Mouse (Mus musculus): Measurements from ENCODE around the gene Tor1aip2. TPM values are rescaled to one million over a fixed set of nuclear protein-coding genes. Genes with fewer than 3 reads are reported as not detected.
"Not testable (repeated sequence)": the region's sequence is repeated elsewhere in the genome, so short reads cannot be mapped to it uniquely, and the experiment has no call there.

Gene Tor1aip2
- polyA plus RNA-seq, 1 experiment: not detected

- WGBS: under 1% methylated on average over 59 of the region's 59 CpGs
- TF ChIP-seq CTCF (IDR thresholded peaks at IDR 0.05; ENCODE audit: insufficient read depth, low read depth, low read length): peak; percentile 47; the same call in 1 of the 2 replicates
- peak; percentile 25; the same call in 1 of the 2 replicates for TF ChIP-seq POLR2A (IDR thresholded peaks at IDR 0.05; ENCODE audit: insufficient read depth, low read depth, low read length)
- H3K4me3 ChIP-seq (ENCODE audit: insufficient read depth, low read depth, low read length): peak within 1 kb of the TSS; percentile 100
- no peaks in the 10 kb centered on the region; the same call in 1 of the 2 replicates for H3K4me1 ChIP-seq (ENCODE audit: control insufficient read depth, insufficient read depth, low read length)
- peak within 1 kb of the TSS; percentile 99 for H3K27ac ChIP-seq (ENCODE audit: insufficient read depth, low read depth, low read length)
These were observed 931 bp downstream of the Tor1aip2 start, which contains the start of gene Tor1aip1 for GRCm38 (mm10) chr1:156035930-156036737. Gene Tor1aip1, minus strand, starts transcription at chr1:156036480.

DNA sequence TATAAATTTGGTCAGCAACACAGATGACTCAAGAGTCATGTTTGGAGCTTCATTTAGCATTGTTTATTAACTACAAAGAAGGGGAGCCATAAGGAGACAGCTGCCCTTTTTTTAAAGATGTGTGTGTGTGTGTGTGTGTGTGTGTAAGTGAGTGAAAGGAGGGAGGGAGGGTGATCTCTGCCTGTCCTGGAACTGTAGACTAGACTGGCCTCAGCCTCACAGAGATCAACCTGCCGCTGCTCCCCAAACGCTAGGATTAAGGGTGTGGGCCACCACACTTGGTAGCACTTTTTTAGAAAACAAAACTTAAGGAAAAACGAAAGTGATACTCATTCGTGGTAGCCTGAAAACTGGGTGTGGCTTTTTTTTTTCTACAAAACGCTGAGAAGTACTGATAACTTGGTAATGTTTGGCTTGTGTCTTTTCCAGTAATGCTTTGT lies 2.0 kb downstream of the Tor1aip2 start:
- no peak for TF ChIP-seq CTCF (IDR thresholded peaks at IDR 0.05; ENCODE audit: insufficient read depth, low read depth, low read length)
- no peak for TF ChIP-seq POLR2A (IDR thresholded peaks at IDR 0.05; ENCODE audit: insufficient read depth, low read depth, low read length)
- Histone ChIP-seq H3K27ac (ENCODE audit: insufficient read depth, low read depth, low read length) (no peak overlapping the region), H3K4me3 (ENCODE audit: insufficient read depth, low read depth, low read length) (no peak overlapping the region), H3K4me1 (ENCODE audit: control insufficient read depth, insufficient read depth, low read length) (peaks cover 2% of the 10 kb centered on the region)
- WGBS: 43% methylated on average over 5 of the region's 5 CpGs

GRCm38 (mm10) chr1:156039989-156040388 lies 4.8 kb downstream of the Tor1aip2 start:
- not testable (repeated sequence) for H3K4me3 ChIP-seq (ENCODE audit: insufficient read depth, low read depth, low read length); H3K27ac ChIP-seq (ENCODE audit: insufficient read depth, low read depth, low read length); H3K4me1 ChIP-seq (ENCODE audit: control insufficient read depth, insufficient read depth, low read length)
- 75% methylated on average over 7 of the region's 7 CpGs for WGBS

DNA sequence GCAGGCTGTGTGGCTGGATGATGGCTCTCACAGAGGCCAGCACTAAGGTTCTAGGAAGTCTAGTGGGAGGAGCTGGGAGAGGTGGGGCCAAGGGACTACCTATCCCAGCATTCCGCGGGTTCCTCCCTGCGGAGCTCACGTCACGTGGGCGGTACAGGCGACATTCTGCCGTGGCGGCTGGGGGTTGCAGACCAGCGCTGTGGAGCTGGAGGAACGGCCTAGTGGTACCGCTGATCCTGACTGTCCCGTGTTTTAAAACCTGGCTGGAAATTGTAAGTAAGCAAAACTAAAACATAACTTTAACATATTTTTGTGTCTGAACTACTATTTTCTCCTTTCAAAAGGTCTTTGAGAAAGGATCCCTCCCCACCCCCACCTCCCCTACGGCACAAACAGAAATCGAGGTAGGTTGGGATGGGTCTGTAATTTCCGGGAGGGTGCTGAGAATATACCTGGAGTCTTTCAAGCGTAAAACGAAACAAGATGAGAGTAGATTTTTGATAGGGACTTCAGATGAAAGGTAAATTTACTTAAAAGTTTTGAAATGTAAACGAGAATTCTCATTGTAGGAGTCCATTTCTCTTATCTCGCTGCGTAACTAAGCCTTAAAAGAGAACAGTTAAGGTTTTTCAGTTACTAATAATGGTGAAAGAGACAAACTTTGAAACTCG lies 5.7 kb downstream of the Tor1aip2 start:
- TF ChIP-seq CTCF (IDR thresholded peaks at IDR 0.05; ENCODE audit: insufficient read depth, low read depth, low read length) (no peak), POLR2A (IDR thresholded peaks at IDR 0.05; ENCODE audit: insufficient read depth, low read depth, low read length) (peak; percentile 90)
- Histone ChIP-seq H3K4me3 (ENCODE audit: insufficient read depth, low read depth, low read length) (peak overlapping the region; percentile 32), H3K27ac (ENCODE audit: insufficient read depth, low read depth, low read length) (0 out of 2 replicates have a peak overlapping the region, but pooled peaks have one; percentile 4), H3K4me1 (ENCODE audit: control insufficient read depth, insufficient read depth, low read length) (peaks cover 4% of the 10 kb centered on the region)
- under 1% methylated on average over 22 of the region's 22 CpGs for WGBS

DNA sequence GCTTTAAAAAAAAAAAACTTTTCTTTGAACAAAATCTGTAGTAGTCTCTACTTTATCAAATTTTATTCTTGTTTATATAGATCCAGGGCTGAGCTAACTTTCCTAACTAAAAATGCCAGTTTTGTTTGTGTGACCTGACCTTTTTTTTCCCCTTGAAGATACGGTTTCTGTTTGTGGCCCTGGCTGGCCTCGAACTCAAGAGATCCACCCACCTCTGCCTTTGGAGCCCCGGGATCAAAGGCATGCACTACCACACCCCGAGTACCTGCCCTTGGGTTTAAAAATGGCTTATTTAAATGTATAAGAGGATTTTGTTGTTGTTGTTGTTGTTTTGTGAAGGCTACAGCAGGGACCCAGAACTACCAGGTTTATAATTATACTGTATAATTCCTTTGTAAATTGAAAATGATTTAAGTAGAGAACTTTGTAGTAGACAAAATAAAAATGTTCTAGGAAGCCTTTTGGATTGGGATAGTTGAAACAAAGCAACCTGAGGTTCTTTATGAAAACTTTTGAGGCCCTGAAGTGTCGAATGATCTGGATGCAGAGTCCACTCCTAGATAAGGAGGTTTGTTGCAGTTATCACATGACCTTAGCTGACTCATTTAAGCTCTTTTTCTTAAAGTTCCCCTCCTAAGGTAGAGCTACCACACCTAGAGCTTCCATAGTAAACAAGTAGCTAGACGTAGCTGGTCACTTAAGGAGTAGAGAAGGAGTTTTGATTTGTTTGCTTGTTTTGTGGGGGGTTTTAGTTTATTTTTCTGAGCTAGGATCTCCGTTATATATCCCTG lies 6.4 kb downstream of the Tor1aip2 start:
- Histone ChIP-seq H3K27ac (ENCODE audit: insufficient read depth, low read depth, low read length) (no peak overlapping the region), H3K4me1 (ENCODE audit: control insufficient read depth, insufficient read depth, low read length) (peaks cover 5% of the 10 kb centered on the region), H3K4me3 (ENCODE audit: insufficient read depth, low read depth, low read length) (peak overlapping the region; percentile 38)
- TF ChIP-seq POLR2A (IDR thresholded peaks at IDR 0.05; ENCODE audit: insufficient read depth, low read depth, low read length) (no peak), CTCF (IDR thresholded peaks at IDR 0.05; ENCODE audit: insufficient read depth, low read depth, low read length) (no peak)
- WGBS: 30% methylated on average over 7 of the region's 7 CpGs

GRCm38 (mm10) chr1:156042481-156042880 lies 7.3 kb downstream of the Tor1aip2 start:
- Histone ChIP-seq H3K4me1 (ENCODE audit: control insufficient read depth, insufficient read depth, low read length) (peaks cover 6% of the 10 kb centered on the region), H3K27ac (ENCODE audit: insufficient read depth, low read depth, low read length) (no peak overlapping the region), H3K4me3 (ENCODE audit: insufficient read depth, low read depth, low read length) (no peak overlapping the region)
- 76% methylated on average over 5 of the region's 5 CpGs for WGBS
- TF ChIP-seq POLR2A (IDR thresholded peaks at IDR 0.05; ENCODE audit: insufficient read depth, low read depth, low read length) (no peak), CTCF (IDR thresholded peaks at IDR 0.05; ENCODE audit: insufficient read depth, low read depth, low read length) (no peak)

DNA sequence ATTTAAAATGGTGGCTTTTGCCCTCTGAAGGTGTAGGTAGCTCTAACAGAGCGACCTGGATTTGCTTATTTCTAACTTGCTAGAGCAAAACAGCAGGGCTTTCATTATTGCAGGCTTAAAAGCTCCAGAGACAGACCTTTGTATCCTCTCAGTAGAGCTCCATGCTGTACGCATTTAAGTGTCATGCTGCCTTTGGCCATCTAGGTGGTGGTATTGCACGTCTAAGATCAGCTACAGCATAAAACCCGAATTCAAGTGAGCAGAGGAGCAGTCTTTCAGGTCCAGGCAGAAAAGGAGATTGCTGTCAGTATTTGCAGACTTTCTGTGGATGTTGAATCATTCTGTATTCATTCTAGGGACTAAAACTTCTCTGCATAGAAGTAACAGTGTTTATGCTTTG lies 7.8 kb downstream of the Tor1aip2 start:
- no peak for TF ChIP-seq CTCF (IDR thresholded peaks at IDR 0.05; ENCODE audit: insufficient read depth, low read depth, low read length)
- TF ChIP-seq POLR2A (IDR thresholded peaks at IDR 0.05; ENCODE audit: insufficient read depth, low read depth, low read length): no peak
- Histone ChIP-seq H3K27ac (ENCODE audit: insufficient read depth, low read depth, low read length) (no peak overlapping the region), H3K4me1 (ENCODE audit: control insufficient read depth, insufficient read depth, low read length) (peaks cover 6% of the 10 kb centered on the region), H3K4me3 (ENCODE audit: insufficient read depth, low read depth, low read length) (no peak overlapping the region)
- WGBS: 10% methylated on average over 4 of the region's 4 CpGs

- H3K4me3 ChIP-seq (ENCODE audit: insufficient read depth, low read depth, low read length): no peak overlapping the region
- no peak overlapping the region for H3K27ac ChIP-seq (ENCODE audit: insufficient read depth, low read depth, low read length)
- 62% methylated on average over 5 of the region's 5 CpGs for WGBS
- H3K4me1 ChIP-seq (ENCODE audit: control insufficient read depth, insufficient read depth, low read length): peaks cover 6% of the 10 kb centered on the region
- no peak for TF ChIP-seq POLR2A (IDR thresholded peaks at IDR 0.05; ENCODE audit: insufficient read depth, low read depth, low read length)
- no peak for TF ChIP-seq CTCF (IDR thresholded peaks at IDR 0.05; ENCODE audit: insufficient read depth, low read depth, low read length)
These were observed 9.0 kb downstream of the Tor1aip2 start for GRCm38 (mm10) chr1:156044211-156044611.

Measured in olfactory bulb, adult 2 months (tissue).